Mouse (Mus musculus) thymus, adult 2 months (tissue): ENCODE measurements around the gene Ndfip2. TPM values are rescaled to one million over a fixed set of nuclear protein-coding genes. Genes with fewer than 3 reads are reported as not detected.

Experiments
- DNase-seq: peaks from one replicate; pipeline ENCODE4 v3.0.0; 2021
- H3K27ac ChIP-seq: fragments of 200-500 bp; 2 replicates; pipeline ENCODE4 v1.5.1; 2012; ENCODE audit warnings: low read length, control low read depth; ENCODE audit not compliant: control insufficient read depth, insufficient read depth
- H3K27me3 ChIP-seq: fragments of 200-500 bp; 2 replicates; pipeline ENCODE4 v1.6.1; 2012; ENCODE audit warnings: mild to moderate bottlenecking, low read length, moderate library complexity, mixed read lengths; ENCODE audit not compliant: control insufficient read depth, insufficient read depth
- H3K36me3 ChIP-seq: fragments of 200-500 bp; 2 replicates; pipeline ENCODE4 v1.6.1; 2012; ENCODE audit warnings: mild to moderate bottlenecking, low read length, moderate library complexity; ENCODE audit not compliant: control insufficient read depth, insufficient read depth
- H3K4me1 ChIP-seq: fragments of 200-500 bp; replicated peaks from 2 replicates; pipeline ENCODE4 v1.6.1; 2012; ENCODE audit warnings: low read length; ENCODE audit not compliant: control insufficient read depth, insufficient read depth
- H3K4me3 ChIP-seq: fragments of 200-500 bp; 2 replicates; pipeline ENCODE4 v1.5.1; 2012; ENCODE audit warnings: mild to moderate bottlenecking, low read length, control low read depth, moderate library complexity; ENCODE audit not compliant: control insufficient read depth, insufficient read depth
- CTCF ChIP-seq: fragments of 200-500 bp; IDR thresholded peaks from 2 replicates; pipeline ENCODE4 v1.5.1; 2012; ENCODE audit warnings: mild to moderate bottlenecking, control low read depth, low read length, moderate library complexity, borderline replicate concordance; ENCODE audit not compliant: control insufficient read depth, poor library complexity, insufficient read depth; ENCODE audit errors: extremely low read depth
- POLR2A ChIP-seq: fragments of 200-500 bp; IDR thresholded peaks from 2 replicates; pipeline ENCODE4 v1.6.1; 2012; ENCODE audit warnings: mild to moderate bottlenecking, low read length, control low read depth, moderate library complexity; ENCODE audit not compliant: control insufficient read depth, poor library complexity, insufficient read depth; ENCODE audit errors: extremely low read depth
- WGBS: fragments of 180-500 bp; shearing (Covaris S2); methylation state at CpG from one replicate; pipeline ENCODE4 v1.1.7; 2018; 5-methylcytosine and 5-hydroxymethylcytosine counted together
- polyA plus RNA-seq: library from polyadenylated mRNA; depleted of rRNA; stranded (reverse); fragments of >200 nt; gene quantifications from 2 replicates; pipeline ENCODE4 v1.2.3, GENCODE M21; 2012; rRNA removed

Ndfip2 gene
- 57.7 and 59.2 TPM in 2 replicates for polyA plus RNA-seq

- Histone ChIP-seq H3K4me3 (peak within 1 kb of the TSS; percentile 50), H3K27me3 (no peaks in the 10 kb centered on the region), H3K36me3 (no peaks in the 10 kb centered on the region), H3K4me1 (no peaks in the 10 kb centered on the region), H3K27ac (no peak within 1 kb of the TSS)
- TF ChIP-seq POLR2A (peak; percentile 80; the same call in 1 of the 2 replicates), CTCF (peak; percentile 57; the same call in 1 of the 2 replicates)
- peak; percentile 87 for DNase-seq
- under 1% methylated on average over 70 of the region's 70 CpGs for WGBS
Observed at GRCm38 (mm10) chr14:105258379-105259034, at the start of gene Ndfip2. Gene Ndfip2, plus strand, starts transcription at chr14:105258573.

DNA sequence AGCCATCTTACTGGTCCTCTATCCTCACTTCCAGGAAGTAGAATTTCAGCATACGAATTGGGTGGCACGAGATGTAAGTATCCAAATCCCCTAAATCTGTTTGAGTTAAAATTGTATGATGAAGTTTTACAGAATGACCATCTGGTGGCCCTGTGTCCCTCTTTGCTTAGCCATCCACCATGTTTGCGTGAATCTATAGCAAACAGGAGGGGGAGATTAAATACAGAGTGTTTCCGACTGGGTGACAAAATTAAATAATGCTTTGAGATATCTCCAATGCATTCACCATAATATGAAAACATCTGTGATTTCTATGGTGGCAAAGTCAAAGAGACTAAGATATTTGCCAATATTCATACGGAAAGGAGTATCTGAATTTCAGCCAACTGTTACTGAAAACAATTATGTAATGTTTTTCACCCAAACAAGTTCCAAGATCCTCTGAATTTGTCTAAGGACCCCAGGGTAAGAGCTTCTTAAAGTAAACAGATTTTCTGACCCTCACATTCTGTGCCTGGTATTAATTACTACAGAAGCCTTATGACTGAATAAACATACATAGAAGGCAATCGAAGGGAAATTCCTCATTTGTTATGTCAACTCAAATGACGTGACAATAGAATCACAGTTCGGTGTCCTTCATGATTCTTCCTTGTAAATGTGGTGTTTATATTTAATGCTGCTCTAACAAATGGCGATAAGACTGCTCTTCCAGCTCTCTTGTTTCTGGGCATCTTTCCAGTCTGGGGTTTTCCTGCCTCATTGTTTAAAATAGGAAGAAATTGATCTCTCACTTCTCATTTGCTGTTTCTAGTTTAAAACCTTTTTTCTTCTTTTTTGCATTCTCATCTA lies 38.6 kb upstream of the Ndfip2 start:
- Histone ChIP-seq H3K36me3 (no peaks in the 10 kb centered on the region), H3K4me3 (no peak overlapping the region), H3K27ac (no peak overlapping the region), H3K4me1 (no peaks in the 10 kb centered on the region), H3K27me3 (no peaks in the 10 kb centered on the region)
- WGBS, result 87% methylated on average over 9 of the region's 9 CpGs
- DNase-seq, result no peak
- TF ChIP-seq POLR2A (no peak), CTCF (no peak)

GRCm38 (mm10) chr14:105222240-105222639 lies 36.1 kb upstream of the Ndfip2 start:
- Histone ChIP-seq H3K4me1 (no peaks in the 10 kb centered on the region), H3K27ac (no peak overlapping the region), H3K27me3 (no peaks in the 10 kb centered on the region), H3K36me3 (no peaks in the 10 kb centered on the region), H3K4me3 (no peak overlapping the region)
- no peak for DNase-seq
- TF ChIP-seq CTCF, result no peak
- no peak for TF ChIP-seq POLR2A
- 90% methylated on average over 4 of the region's 4 CpGs for WGBS

- WGBS, result 94% methylated on average over 4 of the region's 4 CpGs
- Histone ChIP-seq H3K36me3 (no peaks in the 10 kb centered on the region), H3K27me3 (no peaks in the 10 kb centered on the region), H3K4me3 (no peak overlapping the region), H3K27ac (no peak overlapping the region), H3K4me1 (no peaks in the 10 kb centered on the region)
- no peak for TF ChIP-seq POLR2A
- no peak for TF ChIP-seq CTCF
- no peak for DNase-seq
Observed at GRCm38 (mm10) chr14:105225790-105226189, 32.6 kb upstream of the Ndfip2 start.

DNA sequence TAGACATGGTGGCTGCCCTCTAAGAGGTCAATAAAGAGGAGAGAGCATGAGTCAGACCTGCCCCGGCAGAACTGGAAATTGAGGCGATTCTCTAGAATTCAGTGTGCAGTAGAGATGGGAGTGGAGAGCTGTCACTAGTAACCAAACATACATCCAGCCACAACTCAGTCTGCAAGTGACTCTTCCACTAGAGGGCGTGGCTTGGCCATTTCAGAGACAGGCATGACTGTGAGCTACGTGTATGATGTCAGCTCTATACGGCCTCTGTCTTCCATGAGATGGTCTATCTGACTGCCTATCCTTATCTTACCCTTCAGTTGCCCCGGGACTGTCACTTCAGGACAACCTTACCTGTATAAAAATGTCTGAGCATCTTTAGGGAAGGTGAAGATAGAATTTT lies 26.0 kb upstream of the Ndfip2 start:
- WGBS, result 35% methylated on average over 6 of the region's 6 CpGs
- DNase-seq, result peak; percentile 27
- Histone ChIP-seq H3K27me3 (no peaks in the 10 kb centered on the region), H3K4me3 (no peak overlapping the region), H3K36me3 (no peaks in the 10 kb centered on the region), H3K4me1 (no peaks in the 10 kb centered on the region; the same call in 1 of the 2 replicates), H3K27ac (no peak overlapping the region)
- TF ChIP-seq POLR2A (no peak), CTCF (no peak)

- Histone ChIP-seq H3K4me3 (no peak overlapping the region), H3K27me3 (no peaks in the 10 kb centered on the region), H3K36me3 (no peaks in the 10 kb centered on the region), H3K4me1 (no peaks in the 10 kb centered on the region; the same call in 1 of the 2 replicates), H3K27ac (no peak overlapping the region)
- 82% methylated on average over 4 of the region's 4 CpGs for WGBS
- DNase-seq, result no peak
- no peak for TF ChIP-seq CTCF
- TF ChIP-seq POLR2A, result no peak
Observed at GRCm38 (mm10) chr14:105236596-105236995, 21.8 kb upstream of the Ndfip2 start.

DNA sequence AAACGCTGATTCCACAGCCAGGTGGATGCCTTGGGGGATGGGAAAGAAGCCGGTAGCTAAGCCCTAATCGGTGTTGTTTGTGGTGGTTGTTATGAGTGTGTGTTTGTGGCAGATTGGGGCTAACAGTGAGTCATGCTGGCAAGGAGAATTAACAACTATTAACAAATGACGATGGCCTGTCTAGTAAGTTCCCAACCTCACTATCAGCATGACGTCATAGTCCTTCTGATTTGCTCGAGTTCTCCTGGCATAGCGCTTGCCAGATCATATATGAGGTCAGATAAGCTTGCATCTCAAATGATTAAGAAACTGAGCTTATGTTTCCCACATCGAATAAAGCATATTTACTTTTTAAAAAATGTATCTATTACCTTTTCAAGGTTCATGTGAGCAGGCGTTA lies 20.6 kb upstream of the Ndfip2 start:
- no peaks in the 10 kb centered on the region; the same call in 1 of the 2 replicates for H3K4me1 ChIP-seq
- H3K4me3 ChIP-seq, result no peak overlapping the region
- H3K36me3 ChIP-seq, result no peaks in the 10 kb centered on the region
- H3K27me3 ChIP-seq, result no peaks in the 10 kb centered on the region
- DNase-seq, result no peak
- 85% methylated on average over 9 of the region's 9 CpGs for WGBS
- no peak overlapping the region for H3K27ac ChIP-seq
- TF ChIP-seq POLR2A (no peak), CTCF (no peak)
